Mouse (Mus musculus) spleen, adult 2 months (tissue): Measurements from ENCODE around the gene Fam50b.

Experiments used
- CTCF ChIP-seq: fragments of 200-500 bp; IDR thresholded peaks from 2 replicates; pipeline ENCODE4 v1.5.1; 2011; ENCODE audit warnings: mild to moderate bottlenecking, inconsistent platforms; ENCODE audit not compliant: insufficient read depth, insufficient read length, insufficient replicate concordance; ENCODE audit errors: extremely low read depth
- POLR2A ChIP-seq: fragments of 200-500 bp; IDR thresholded peaks from 2 replicates; pipeline ENCODE4 v1.6.1; 2011; ENCODE audit warnings: low read depth, low read length, inconsistent platforms

- TF ChIP-seq CTCF (no peak), POLR2A (no peak)
Observed at GRCm38 (mm10) chr13:34693111-34693510, 41.5 kb upstream of the Fam50b start.
